Mouse (Mus musculus): Measurements from ENCODE around the gene Tacc2. TPM values are rescaled to one million over a fixed set of nuclear protein-coding genes. Genes with fewer than 3 reads are reported as not detected.
"Not testable (repeated sequence)": the region's sequence is repeated elsewhere in the genome, so short reads cannot be mapped to it uniquely, and the experiment has no call there.

Tacc2 gene
- total and polyA plus RNA-seq, 3 experiments: 3.5 to 21.5 TPM; not detected in 1

- Histone ChIP-seq H3K27ac (ENCODE audit: control insufficient read depth, low read depth, low read length) (no peak overlapping the region), H3K9me3 (replicated peaks; ENCODE audit: insufficient read depth, low read length) (no peaks in the 10 kb centered on the region), H3K4me3 (ENCODE audit: control insufficient read depth in 1 of 2, insufficient read depth in 1 of 2, low read depth in 2 of 2, low read length in 2 of 2) (no peak overlapping the region), H3K4me1 (ENCODE audit: control insufficient read depth in 1 of 2, insufficient read depth in 2 of 2, low read length in 2 of 2) (peaks cover 1 to 5% of the 10 kb centered on the region in 2 experiments; a peak in 2 of 4 replicates), H3K79me2 (ENCODE audit: control insufficient read depth, insufficient read depth, low read length, poor library complexity) (no peaks in the 10 kb centered on the region), H3K27me3 (ENCODE audit: control insufficient read depth in 1 of 2, insufficient read depth in 2 of 2, low read length in 2 of 2) (no peaks in the 10 kb centered on the region), H3K36me3 (ENCODE audit: control insufficient read depth in 1 of 2, insufficient read depth in 2 of 2, low read length in 2 of 2) (peaks cover 3 to 6% of the 10 kb centered on the region in 2 experiments; a peak in 3 of 4 replicates), H3K9ac (ENCODE audit: control insufficient read depth, low read depth, low read length, poor library complexity, severe bottlenecking) (no peak overlapping the region)
- DNase-seq (ENCODE audit: low read depth, low spot score): no peak
- TF ChIP-seq EP300 (IDR thresholded peaks at IDR 0.05; ENCODE audit: low read depth in 1 of 2, low read length in 2 of 2): no peak
- TF ChIP-seq POLR2A (IDR thresholded peaks at IDR 0.05; ENCODE audit: control insufficient read depth in 1 of 2, insufficient read depth in 1 of 2, low read depth in 1 of 2, low read length in 2 of 2, poor library complexity in 1 of 2): no peak
- no peak for TF ChIP-seq TBP (IDR thresholded peaks at IDR 0.05; ENCODE audit: low read depth, low read length)
- no peak for TF ChIP-seq MYB (IDR thresholded peaks at IDR 0.05; ENCODE audit: low read depth, low read length)
- TF ChIP-seq ZNF384 (IDR thresholded peaks at IDR 0.05; ENCODE audit: low read depth, low read length): no peak
- no peak for TF ChIP-seq CHD1 (IDR thresholded peaks at IDR 0.05; ENCODE audit: low read depth, low read length)
- TF ChIP-seq USF1 (IDR thresholded peaks at IDR 0.05; ENCODE audit: low read depth, low read length): no peak
Observed at GRCm38 (mm10) chr7:130664037-130664436, 86.8 kb downstream of the Tacc2 start.

DNA sequence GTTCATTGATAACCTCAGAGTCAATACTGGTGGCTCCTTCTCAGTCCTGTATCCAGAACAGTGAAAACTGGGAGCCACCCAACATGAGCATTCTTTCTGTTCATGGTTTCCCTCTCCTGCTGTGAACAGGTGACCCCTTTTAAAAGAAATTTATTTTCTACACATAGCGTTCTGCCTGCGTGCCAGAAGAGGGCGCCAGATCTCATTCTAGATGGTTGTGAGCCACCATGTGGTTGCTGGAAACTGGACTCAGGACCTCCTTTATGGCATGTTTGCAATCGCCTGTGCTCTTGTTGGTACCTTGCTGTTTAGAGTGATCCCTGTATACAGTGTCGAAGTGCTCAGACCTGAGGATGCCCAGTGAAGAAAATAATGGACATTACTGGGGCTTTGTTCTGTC is 87.4 kb downstream of the Tacc2 start:
- DNase-seq (ENCODE audit: low read depth, low spot score): peak; percentile 42
- TF ChIP-seq CHD2 (IDR thresholded peaks at IDR 0.05; ENCODE audit: low read length) (no peak), CTCF (IDR thresholded peaks at IDR 0.05 in 2 of 3, conservative IDR thresholded peaks at IDR 0.05 in 1 of 3; ENCODE audit: control insufficient read depth in 1 of 3, insufficient read depth in 1 of 3, low read depth in 2 of 3, low read length in 3 of 3, poor library complexity in 1 of 3, severe bottlenecking in 1 of 3) (peak; percentile 49 to 53 (median 50))
- Histone ChIP-seq H3K4me1 (ENCODE audit: control insufficient read depth in 1 of 2, insufficient read depth in 2 of 2, low read length in 2 of 2) (peaks cover 3 to 11% of the 10 kb centered on the region in 2 experiments; a peak in 2 of 4 replicates), H3K27ac (ENCODE audit: control insufficient read depth, low read depth, low read length) (no peak overlapping the region), H3K36me3 (ENCODE audit: control insufficient read depth in 1 of 2, insufficient read depth in 2 of 2, low read length in 2 of 2) (peaks cover 3 to 6% of the 10 kb centered on the region in 2 experiments; a peak in 3 of 4 replicates), H3K9ac (ENCODE audit: control insufficient read depth, low read depth, low read length, poor library complexity, severe bottlenecking) (no peak overlapping the region), H3K27me3 (ENCODE audit: control insufficient read depth in 1 of 2, insufficient read depth in 2 of 2, low read length in 2 of 2) (no peaks in the 10 kb centered on the region), H3K79me2 (ENCODE audit: control insufficient read depth, insufficient read depth, low read length, poor library complexity) (no peaks in the 10 kb centered on the region), H3K9me3 (replicated peaks; ENCODE audit: insufficient read depth, low read length) (no peaks in the 10 kb centered on the region), H3K4me3 (ENCODE audit: control insufficient read depth in 1 of 2, insufficient read depth in 1 of 2, low read depth in 2 of 2, low read length in 2 of 2) (no peak overlapping the region)

- DNase-seq (ENCODE audit: low read depth, low spot score): no peak
- Histone ChIP-seq H3K4me1 (ENCODE audit: control insufficient read depth in 1 of 2, insufficient read depth in 2 of 2, low read length in 2 of 2) (peaks cover 3 to 11% of the 10 kb centered on the region in 2 experiments; a peak in 2 of 4 replicates), H3K4me3 (ENCODE audit: control insufficient read depth in 1 of 2, insufficient read depth in 1 of 2, low read depth in 2 of 2, low read length in 2 of 2) (no peak overlapping the region), H3K9me3 (replicated peaks; ENCODE audit: insufficient read depth, low read length) (no peaks in the 10 kb centered on the region), H3K27ac (ENCODE audit: control insufficient read depth, low read depth, low read length) (no peak overlapping the region), H3K79me2 (ENCODE audit: control insufficient read depth, insufficient read depth, low read length, poor library complexity) (no peaks in the 10 kb centered on the region), H3K9ac (ENCODE audit: control insufficient read depth, low read depth, low read length, poor library complexity, severe bottlenecking) (no peak overlapping the region), H3K27me3 (ENCODE audit: control insufficient read depth in 1 of 2, insufficient read depth in 2 of 2, low read length in 2 of 2) (no peaks in the 10 kb centered on the region), H3K36me3 (ENCODE audit: control insufficient read depth in 1 of 2, insufficient read depth in 2 of 2, low read length in 2 of 2) (peaks cover 3 to 6% of the 10 kb centered on the region in 2 experiments; a peak in 3 of 4 replicates)
- TF ChIP-seq CTCF (IDR thresholded peaks at IDR 0.05 in 2 of 3, conservative IDR thresholded peaks at IDR 0.05 in 1 of 3; ENCODE audit: control insufficient read depth in 1 of 3, insufficient read depth in 1 of 3, low read depth in 2 of 3, low read length in 3 of 3, poor library complexity in 1 of 3, severe bottlenecking in 1 of 3): no peak
- no peak for TF ChIP-seq POLR2AphosphoS2 (IDR thresholded peaks at IDR 0.05; ENCODE audit: low read length)
- no peak for TF ChIP-seq MYB (IDR thresholded peaks at IDR 0.05; ENCODE audit: low read depth, low read length)
- TF ChIP-seq MAFK (IDR thresholded peaks at IDR 0.05; ENCODE audit: borderline replicate concordance, low read depth, low read length): no peak
- no peak for TF ChIP-seq RAD21 (IDR thresholded peaks at IDR 0.05; ENCODE audit: low read depth, low read length)
- no peak for TF ChIP-seq USF2 (IDR thresholded peaks at IDR 0.05; ENCODE audit: borderline replicate concordance in 1 of 2, insufficient read depth in 1 of 2, low read depth in 1 of 2, low read length in 2 of 2)
- no peak for TF ChIP-seq NRF1 (IDR thresholded peaks at IDR 0.05; ENCODE audit: insufficient read depth, low read depth, low read length, poor library complexity, severe bottlenecking)
- no peak for TF ChIP-seq SIN3A (IDR thresholded peaks at IDR 0.05; ENCODE audit: low read length)
- no peak for TF ChIP-seq GABPA (IDR thresholded peaks at IDR 0.05; ENCODE audit: low read depth, low read length)
- TF ChIP-seq ZNF384 (IDR thresholded peaks at IDR 0.05; ENCODE audit: low read depth, low read length): no peak
- TF ChIP-seq GATA1 (IDR thresholded peaks at IDR 0.05; ENCODE audit: low read depth, low read length): no peak
- TF ChIP-seq POLR2AphosphoS5 (IDR thresholded peaks at IDR 0.05; ENCODE audit: borderline replicate concordance, low read depth, low read length): no peak
- no peak for TF ChIP-seq UBTF (IDR thresholded peaks at IDR 0.05; ENCODE audit: borderline replicate concordance, insufficient read depth, low read depth, low read length)
Observed at GRCm38 (mm10) chr7:130665358-130665757, 88.1 kb downstream of the Tacc2 start.

DNA sequence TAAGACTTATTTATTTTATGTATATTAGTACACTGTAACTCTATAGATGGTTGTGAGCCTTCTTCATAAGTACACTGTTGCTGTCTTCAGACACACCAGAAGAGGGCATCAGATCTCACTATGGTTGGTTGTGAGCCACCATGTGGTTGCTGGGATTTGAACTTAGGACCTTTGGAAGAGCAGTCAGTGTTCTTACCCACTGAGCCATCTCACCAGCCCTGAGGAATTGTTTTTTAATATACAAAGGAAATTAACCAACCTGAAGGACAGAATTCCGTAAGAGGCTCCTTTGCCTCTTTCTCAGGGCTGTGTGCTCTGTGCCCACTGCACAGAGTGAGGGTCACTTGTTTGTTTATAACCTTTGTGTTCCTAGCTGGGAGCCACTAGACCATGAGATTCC is 90.8 kb downstream of the Tacc2 start:
- H3K4me3 ChIP-seq (ENCODE audit: control insufficient read depth in 1 of 2, insufficient read depth in 1 of 2, low read depth in 2 of 2, low read length in 2 of 2); DNase-seq (ENCODE audit: low read depth, low spot score); H3K27ac ChIP-seq (ENCODE audit: control insufficient read depth, low read depth, low read length); H3K9me3 ChIP-seq (replicated peaks; ENCODE audit: insufficient read depth, low read length); H3K9ac ChIP-seq (ENCODE audit: control insufficient read depth, low read depth, low read length, poor library complexity, severe bottlenecking); H3K27me3 ChIP-seq (ENCODE audit: control insufficient read depth in 1 of 2, insufficient read depth in 2 of 2, low read length in 2 of 2); H3K79me2 ChIP-seq (ENCODE audit: control insufficient read depth, insufficient read depth, low read length, poor library complexity): not testable (repeated sequence)
- H3K36me3 ChIP-seq (ENCODE audit: control insufficient read depth in 1 of 2, insufficient read depth in 2 of 2, low read length in 2 of 2): peaks cover 3 to 11% of the 10 kb centered on the region in 2 experiments; a peak in 2 of 4 replicates
- peaks cover 5 to 19% of the 10 kb centered on the region in 2 experiments; a peak in 3 of 4 replicates for H3K4me1 ChIP-seq (ENCODE audit: control insufficient read depth in 1 of 2, insufficient read depth in 2 of 2, low read length in 2 of 2)
